30 mouse cellular contexts compared by ENCODE assay signal in genomic region chr2:173665271-173665670, GRCm38 (mm10). TPM values are rescaled to one million over a fixed set of nuclear protein-coding genes. Genes with fewer than 3 reads are reported as not detected.
DNase-seq lines count a peak whose midpoint lies in the region; ATAC-seq lines count a peak whose summit lies in the region.
"Had no signal": no experiment of that assay in that cellular context is flagged by ENCODE, and none has a peak within 500 bp of the region (broad histone marks: within the 10 kb centered on the region; RNA-seq: fewer than 3 reads in every experiment).

No protein-coding gene starts in this region.

- no peak overlapping the region for H3K9ac ChIP-seq in liver, embryonic 11.5 days (ENCODE audit: low read depth, low read length)
- H3K9ac ChIP-seq in liver, embryonic 15.5 days, result no peak overlapping the region
- H3K9ac ChIP-seq: forebrain, embryonic 15.5 days; limb, embryonic 15.5 days; midbrain, embryonic 12.5 days; stomach, embryonic 15.5 days had no signal

- no peak overlapping the region for H3K4me3 ChIP-seq in liver, embryonic 11.5 days (ENCODE audit: low read depth, low read length)
- H3K4me3 ChIP-seq in liver, embryonic 15.5 days (replicated peaks), result no peak overlapping the region
- H3K4me3 ChIP-seq: embryonic facial prominence, embryonic 10.5 days; forebrain, embryonic 15.5 days; limb, embryonic 15.5 days; midbrain, embryonic 12.5 days; stomach, embryonic 15.5 days had no signal

- peaks cover 24% of the 10 kb centered on the region for H3K4me1 ChIP-seq in liver, embryonic 11.5 days (replicated peaks; ENCODE audit: control insufficient read depth, insufficient read depth, low read length)
- peaks cover 65% of the 10 kb centered on the region for H3K4me1 ChIP-seq in liver, embryonic 15.5 days (replicated peaks)

- peaks cover 19% of the 10 kb centered on the region for H3K36me3 ChIP-seq in liver, embryonic 11.5 days (ENCODE audit: control insufficient read depth, insufficient read depth, low read length)
- H3K36me3 ChIP-seq in liver, embryonic 15.5 days (replicated peaks), result peaks cover 48% of the 10 kb centered on the region

- 69% methylated on average over 2 of the region's 2 CpGs for WGBS in liver, embryonic 11.5 days
- 23% methylated on average over 2 of the region's 2 CpGs for WGBS in liver, embryonic 15.5 days (ENCODE audit: insufficient replicate concordance)

- H3K9me3 ChIP-seq in liver, embryonic 11.5 days (ENCODE audit: control insufficient read depth, low read length), result no peaks in the 10 kb centered on the region
- no peaks in the 10 kb centered on the region for H3K9me3 ChIP-seq in liver, embryonic 15.5 days (replicated peaks)
- H3K9me3 ChIP-seq: embryonic facial prominence, embryonic 10.5 days; forebrain, embryonic 15.5 days; limb, embryonic 15.5 days; midbrain, embryonic 12.5 days; stomach, embryonic 15.5 days had no signal

- no peak for DNase-seq in liver, embryonic 11.5 days (ENCODE audit: low spot score)
- DNase-seq in liver, result no peak
- DNase-seq in thymus, postnatal 0 days (ENCODE audit: low spot score), result peak; percentile 63
- no peak for DNase-seq in left cerebral cortex, adult 8-10 months (ENCODE audit: low spot score in 2 of 2)
- DNase-seq in lung, postnatal 4 days, result no peak
- DNase-seq in cerebellum, adult 11-12 months, result no peak
- no peak for DNase-seq in frontal cortex, postnatal 36 days (ENCODE audit: low spot score in 2 of 2)
- DNase-seq: adrenal gland, adult 2 months; cerebellum, adult 8-10 months; cerebellum, postnatal 36 days; gastrocnemius, postnatal 10 days; heart, adult 11 months had no signal

- no peak overlapping the region for H3K4me2 ChIP-seq in liver, embryonic 11.5 days
- peak overlapping the region; percentile 2; the same call in 1 of the 2 replicates for H3K4me2 ChIP-seq in liver, embryonic 15.5 days
- H3K4me2 ChIP-seq: forebrain, embryonic 15.5 days; heart, embryonic 11.5 days; limb, embryonic 15.5 days; midbrain, embryonic 12.5 days; stomach, embryonic 15.5 days had no signal

- H3K27ac ChIP-seq in liver, embryonic 11.5 days (ENCODE audit: low read depth, low read length), result 0 out of 2 replicates have a peak overlapping the region, but pooled peaks have one; percentile 5
- H3K27ac ChIP-seq in liver, embryonic 15.5 days (replicated peaks), result peak overlapping the region; percentile 2; the same call in 1 of the 2 replicates
- H3K27ac ChIP-seq: embryonic facial prominence, embryonic 10.5 days; forebrain, embryonic 15.5 days; limb, embryonic 15.5 days; macrophage; midbrain, embryonic 12.5 days; stomach, embryonic 15.5 days had no signal

- no peaks in the 10 kb centered on the region for H3K27me3 ChIP-seq in liver, embryonic 11.5 days (replicated peaks; ENCODE audit: control insufficient read depth, insufficient read depth, low read length)
- H3K27me3 ChIP-seq in liver, embryonic 15.5 days, result no peaks in the 10 kb centered on the region
- H3K27me3 ChIP-seq: forebrain, embryonic 15.5 days; limb, embryonic 15.5 days; midbrain, embryonic 12.5 days; stomach, embryonic 15.5 days had no signal

- peak; percentile 70 for ATAC-seq in liver, embryonic 11.5 days (replicated peaks; ENCODE audit: low FRiP score)
- peak; percentile 61 for ATAC-seq in liver, embryonic 15.5 days (ENCODE audit: insufficient read depth)
- ATAC-seq: forebrain, embryonic 15.5 days; hindbrain, embryonic 16.5 days; intestine, embryonic 16.5 days had no signal

RNA-seq across cellular contexts. Expression of gene Rab22a, which starts 5.7 kb away (rescaled TPM):
- polyA plus RNA-seq in liver, embryonic 11.5 days (2014; fragmentation: Nextera tagmentation; extraction: Ambion mirVana), result 26.7 and 26.8 TPM in 2 replicates
- polyA plus RNA-seq in liver, embryonic 15.5 days (2015; fragmentation: Nextera tagmentation; extraction: Ambion mirVana), result 14.6 and 15.1 TPM in 2 replicates
- polyA plus RNA-seq in thymus, postnatal 0 days (2015; fragmentation: Nextera tagmentation; extraction: Ambion mirVana), result 32.9 and 41.8 TPM in 2 replicates
- 10 to 100 TPM; 23.9 to 29.7 (median 27.3) TPM for total RNA-seq in left cerebral cortex, adult 8-10 months (2022)

RNA-seq across cellular contexts. Expression of gene 1700010B08Rik, which starts 53.9 kb away (rescaled TPM):
- polyA plus RNA-seq in liver, embryonic 11.5 days (2014; fragmentation: Nextera tagmentation; extraction: Ambion mirVana), result not detected in 2 replicates
- not detected in 2 replicates for polyA plus RNA-seq in liver, embryonic 15.5 days (2015; fragmentation: Nextera tagmentation; extraction: Ambion mirVana)
- not detected in 2 replicates for polyA plus RNA-seq in thymus, postnatal 0 days (2015; fragmentation: Nextera tagmentation; extraction: Ambion mirVana)
- not detected for total RNA-seq in left cerebral cortex, adult 8-10 months (2022)
- total RNA-seq: adrenal gland, adult 2 months; ES-E14; gastrocnemius, postnatal 10 days; hematopoietic stem cell, adult 5-6 weeks; left cerebral cortex, postnatal 36 days; monocyte, adult 5-6 weeks; neutrophil, adult 5-6 weeks had no signal
- polyA plus RNA-seq: adrenal gland, adult 2 months; embryonic facial prominence, embryonic 10.5 days; forebrain, embryonic 15.5 days; heart, embryonic 11.5 days; heart, postnatal 0 days; hindbrain, embryonic 16.5 days; intestine, embryonic 16.5 days; kidney, embryonic 14.5 days; limb, embryonic 15.5 days; lung, embryonic 16.5 days; macrophage; midbrain, embryonic 12.5 days; stomach, embryonic 15.5 days had no signal
